Mouse (Mus musculus) c-Kit-positive CD71-positive TER-119-positive erythroid progenitor cells, embryonic 14.5 days (primary cell): ENCODE measurements around the gene Exosc2.

ENCODE experiments used
- DNase-seq: peaks from one replicate; pipeline ENCODE4 v3.0.0-alpha.2; 2013; ENCODE audit warnings: low spot score

Gene Exosc2

GRCm38 (mm10) chr2:31727576-31728277 is 57.2 kb downstream of the Exosc2 start:
- no peak for DNase-seq

GRCm38 (mm10) chr2:31730640-31731039 is 60.1 kb downstream of the Exosc2 start:
- DNase-seq: no peak
